Mouse (Mus musculus) mesoderm, embryonic 11.5 days (tissue): ENCODE measurements around the gene Hmcn1.
A peak's percentile ranks its signal among the peaks of the same experiment; 100 is the strongest.

Experiments used
- DNase-seq: peaks from one replicate; pipeline ENCODE4 v3.0.0-alpha.2; 2012; ENCODE audit warnings: low read depth, low spot score

The Hmcn1 gene

GRCm38 (mm10) chr1:150680345-150680744, 312.9 kb downstream of the Hmcn1 start:
- DNase-seq, result no peak

- no peak for DNase-seq
These were observed 347.9 kb downstream of the Hmcn1 start for GRCm38 (mm10) chr1:150645314-150645713.

GRCm38 (mm10) chr1:150639522-150639921, 353.7 kb downstream of the Hmcn1 start:
- peak; percentile 6 for DNase-seq

GRCm38 (mm10) chr1:150632506-150632905, 360.7 kb downstream of the Hmcn1 start:
- DNase-seq, result no peak

- DNase-seq, result no peak
These were observed 361.4 kb downstream of the Hmcn1 start for GRCm38 (mm10) chr1:150631856-150632171.

GRCm38 (mm10) chr1:150631035-150631855, 362.0 kb downstream of the Hmcn1 start:
- no peak for DNase-seq

- DNase-seq, result no peak
These were observed 370.0 kb downstream of the Hmcn1 start for GRCm38 (mm10) chr1:150623226-150623625.

GRCm38 (mm10) chr1:150610539-150610938, 382.7 kb downstream of the Hmcn1 start:
- DNase-seq, result peak; percentile 31

- no peak for DNase-seq
These were observed 387.1 kb downstream of the Hmcn1 start for GRCm38 (mm10) chr1:150606173-150606572.

GRCm38 (mm10) chr1:150593614-150594013, 399.6 kb downstream of the Hmcn1 start:
- peak; percentile 35 for DNase-seq

GRCm38 (mm10) chr1:150591253-150591652, 402.0 kb downstream of the Hmcn1 start:
- DNase-seq, result peak; percentile 63

GRCm38 (mm10) chr1:150587410-150587809, 405.8 kb downstream of the Hmcn1 start:
- DNase-seq, result peak; percentile 52

GRCm38 (mm10) chr1:150584477-150584876, 408.8 kb downstream of the Hmcn1 start:
- DNase-seq, result no peak

GRCm38 (mm10) chr1:150583734-150584133, 409.5 kb downstream of the Hmcn1 start:
- peak; percentile 30 for DNase-seq

GRCm38 (mm10) chr1:150580561-150580960, 412.7 kb downstream of the Hmcn1 start:
- DNase-seq, result no peak

- no peak for DNase-seq
These were observed 419.8 kb downstream of the Hmcn1 start for GRCm38 (mm10) chr1:150573407-150573806.

GRCm38 (mm10) chr1:150570562-150571156, 422.6 kb downstream of the Hmcn1 start:
- DNase-seq, result no peak

GRCm38 (mm10) chr1:150569820-150570543, 423.3 kb downstream of the Hmcn1 start:
- no peak for DNase-seq

GRCm38 (mm10) chr1:150566287-150566686, 426.9 kb downstream of the Hmcn1 start:
- DNase-seq, result no peak

- DNase-seq, result no peak
These were observed 436.6 kb downstream of the Hmcn1 start for GRCm38 (mm10) chr1:150556621-150557020.

GRCm38 (mm10) chr1:150551390-150551789, 441.8 kb downstream of the Hmcn1 start:
- DNase-seq, result no peak

- DNase-seq, result no peak
These were observed 446.8 kb downstream of the Hmcn1 start for GRCm38 (mm10) chr1:150546463-150546862.

GRCm38 (mm10) chr1:150540267-150540666, 453.0 kb downstream of the Hmcn1 start:
- peak; percentile 81 for DNase-seq
